Mouse (Mus musculus): ENCODE results near the gene Spn. TPM values are rescaled to one million over a fixed set of nuclear protein-coding genes. Genes with fewer than 3 reads are reported as not detected.

Spn gene
- total RNA-seq (2012; rRNA removed) (169 and 182 TPM in 2 replicates), polyA plus RNA-seq (2012; ENCODE audit: insufficient read depth in 1 of 2, insufficient read length in 2 of 2, low read depth in 1 of 2, low replicate concordance in 2 of 2, missing spikeins in 1 of 2) (100 to 1,000 TPM; 135 to 184 TPM)

DNA sequence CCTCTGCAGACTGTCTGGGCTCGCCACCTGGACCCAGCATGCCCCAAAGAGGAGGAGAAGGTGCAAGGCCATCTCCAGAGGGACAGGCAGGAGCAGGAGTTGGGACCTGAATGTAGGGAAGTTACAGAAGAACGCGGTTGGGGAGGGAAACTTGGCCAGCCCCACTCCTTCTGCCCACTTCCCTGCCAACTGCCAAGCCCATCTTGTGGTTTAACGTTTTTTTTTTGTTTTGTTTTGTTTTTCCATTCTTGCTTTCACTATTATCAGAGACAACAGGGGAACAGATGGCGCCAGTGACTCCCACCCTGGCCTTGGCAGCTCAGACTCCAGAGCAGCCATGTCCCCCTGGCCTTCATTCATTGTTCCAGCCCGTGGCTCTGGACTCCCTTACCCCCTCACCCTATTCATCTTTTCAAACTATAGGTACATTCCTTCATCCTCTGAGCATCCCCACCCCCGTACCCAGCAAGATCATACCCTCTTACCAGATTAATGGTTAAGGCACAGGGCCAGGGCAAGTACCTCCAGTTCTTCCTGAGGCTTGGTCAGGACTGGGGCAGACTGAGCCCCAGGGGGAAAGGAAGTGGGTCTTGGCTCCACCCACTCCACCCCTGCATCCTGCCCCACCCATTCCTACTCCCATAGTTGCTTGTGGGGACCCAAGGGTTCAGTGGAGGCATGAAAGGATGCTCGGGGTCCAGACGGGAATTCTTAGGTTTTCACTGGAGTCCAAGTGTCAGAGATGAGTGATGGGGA lies at the start of gene Spn:
Gene Spn, minus strand, starts transcription at position 562 of the 756 bp plus-strand sequence.
- H3K4me1 ChIP-seq (ENCODE audit: control insufficient read depth in 1 of 2, insufficient read depth in 2 of 2, low read length in 2 of 2), result peaks cover 11 to 48% of the 10 kb centered on the region in 2 experiments
- H3K9ac ChIP-seq (ENCODE audit: control insufficient read depth, low read depth, low read length, poor library complexity, severe bottlenecking), result peak within 1 kb of the TSS; percentile 73
- TF ChIP-seq GATA1 (IDR thresholded peaks at IDR 0.05; ENCODE audit: low read depth, low read length) (no peak), MEF2A (IDR thresholded peaks at IDR 0.05; ENCODE audit: extremely low read depth, insufficient replicate concordance, low read depth, low read length, poor library complexity, severe bottlenecking) (peak; percentile 17; the same call in 1 of the 2 replicates), MXI1 (IDR thresholded peaks at IDR 0.05; ENCODE audit: low read depth, low read length) (peak; percentile 38; the same call in 1 of the 2 replicates), TAL1 (IDR thresholded peaks at IDR 0.05; ENCODE audit: low read length) (peak; percentile 84), ZC3H11A (IDR thresholded peaks at IDR 0.05; ENCODE audit: low read depth, low read length) (no peak), EP300 (IDR thresholded peaks at IDR 0.05; ENCODE audit: low read depth in 1 of 2, low read length in 2 of 2) (peak; percentile 70 to 93), MYB (IDR thresholded peaks at IDR 0.05; ENCODE audit: low read depth, low read length) (peak; percentile 95), TBP (IDR thresholded peaks at IDR 0.05; ENCODE audit: low read depth, low read length) (peak; percentile 84), MYC (IDR thresholded peaks at IDR 0.05; ENCODE audit: low read depth, low read length) (no peak), BHLHE40 (IDR thresholded peaks at IDR 0.05; ENCODE audit: borderline replicate concordance, low read depth, low read length) (no peak), ZKSCAN1 (IDR thresholded peaks at IDR 0.05; ENCODE audit: low read depth, low read length) (no peak), RCOR1 (IDR thresholded peaks at IDR 0.05; ENCODE audit: low read depth, low read length) (no peak; the same call in 1 of the 2 replicates), MAZ (IDR thresholded peaks at IDR 0.05; ENCODE audit: low read depth, low read length) (peak; percentile 67; the same call in 1 of the 2 replicates), TCF12 (IDR thresholded peaks at IDR 0.05; ENCODE audit: low read depth, low read length) (peak; percentile 51), SIN3A (IDR thresholded peaks at IDR 0.05; ENCODE audit: low read length) (peak; percentile 79), POLR2AphosphoS2 (IDR thresholded peaks at IDR 0.05; ENCODE audit: low read length) (peak; percentile 98), HCFC1 (IDR thresholded peaks at IDR 0.05; ENCODE audit: low read depth, low read length) (peak; percentile 62; the same call in 1 of the 2 replicates), CHD2 (IDR thresholded peaks at IDR 0.05; ENCODE audit: low read length) (no peak), E2F4 (IDR thresholded peaks at IDR 0.05; ENCODE audit: borderline replicate concordance, low read depth, low read length) (no peak), CTCF (IDR thresholded peaks at IDR 0.05 in 2 of 3, conservative IDR thresholded peaks at IDR 0.05 in 1 of 3; ENCODE audit: control insufficient read depth in 1 of 3, insufficient read depth in 1 of 3, low read depth in 2 of 3, low read length in 3 of 3, poor library complexity in 1 of 3, severe bottlenecking in 1 of 3) (no peak), POLR2AphosphoS5 (IDR thresholded peaks at IDR 0.05; ENCODE audit: borderline replicate concordance, low read depth, low read length) (peak; percentile 24; the same call in 1 of the 2 replicates), KAT2A (conservative IDR thresholded peaks at IDR 0.05; ENCODE audit: low read depth, low read length) (no peak), SMC3 (IDR thresholded peaks at IDR 0.05; ENCODE audit: low read depth, low read length) (no peak), CHD1 (IDR thresholded peaks at IDR 0.05; ENCODE audit: low read depth, low read length) (no peak), GABPA (IDR thresholded peaks at IDR 0.05; ENCODE audit: low read depth, low read length) (no peak), USF2 (IDR thresholded peaks at IDR 0.05; ENCODE audit: borderline replicate concordance in 1 of 2, insufficient read depth in 1 of 2, low read depth in 1 of 2, low read length in 2 of 2) (no peak), UBTF (IDR thresholded peaks at IDR 0.05; ENCODE audit: borderline replicate concordance, insufficient read depth, low read depth, low read length) (no peak), ETS1 (IDR thresholded peaks at IDR 0.05; ENCODE audit: low read depth, low read length) (peak; percentile 79), POLR2A (IDR thresholded peaks at IDR 0.05; ENCODE audit: control insufficient read depth in 1 of 2, insufficient read depth in 1 of 2, low read depth in 1 of 2, low read length in 2 of 2, poor library complexity in 1 of 2) (peak; percentile 84 to 98), JUND (IDR thresholded peaks at IDR 0.05; ENCODE audit: low read depth, low read length) (no peak), NELFE (IDR thresholded peaks at IDR 0.05; ENCODE audit: low read depth, low read length) (peak; percentile 93), ZMIZ1 (IDR thresholded peaks at IDR 0.05; ENCODE audit: low read depth, low read length) (peak; percentile 90), MAFK (IDR thresholded peaks at IDR 0.05; ENCODE audit: borderline replicate concordance, low read depth, low read length) (no peak), NRF1 (IDR thresholded peaks at IDR 0.05; ENCODE audit: insufficient read depth, low read depth, low read length, poor library complexity, severe bottlenecking) (0 out of 2 replicates have a peak, but pooled peaks have one; percentile 12), USF1 (IDR thresholded peaks at IDR 0.05; ENCODE audit: low read depth, low read length) (no peak)

More for the DNA sequence above, at the start of gene Spn:
- H3K4me3 ChIP-seq (ENCODE audit: control insufficient read depth in 1 of 2, insufficient read depth in 1 of 2, low read depth in 2 of 2, low read length in 2 of 2), result peak within 1 kb of the TSS; percentile 67 to 80
- H3K27me3 ChIP-seq (ENCODE audit: control insufficient read depth in 1 of 2, insufficient read depth in 2 of 2, low read length in 2 of 2), result no peaks in the 10 kb centered on the region
- H3K36me3 ChIP-seq (ENCODE audit: control insufficient read depth in 1 of 2, insufficient read depth in 2 of 2, low read length in 2 of 2), result peaks cover 0 to 47% of the 10 kb centered on the region in 2 experiments; a peak in 3 of 4 replicates
- peaks cover 51% of the 10 kb centered on the region for H3K79me2 ChIP-seq (ENCODE audit: control insufficient read depth, insufficient read depth, low read length, poor library complexity)
- peak; percentile 92 for DNase-seq (ENCODE audit: low read depth, low spot score)
- H3K27ac ChIP-seq (ENCODE audit: control insufficient read depth, low read depth, low read length), result peak within 1 kb of the TSS; percentile 99
- no peaks in the 10 kb centered on the region for H3K9me3 ChIP-seq (replicated peaks; ENCODE audit: insufficient read depth, low read length)
